Comparison of ENCODE assay signal across 8 mouse cellular contexts in genomic region chr13:54589996-54590951, GRCm38 (mm10). TPM values are rescaled to one million over a fixed set of nuclear protein-coding genes. Genes with fewer than 3 reads are reported as not detected.
DNase-seq lines count a peak whose midpoint lies in the region; ATAC-seq lines count a peak whose summit lies in the region.

TSS of gene Nop16 (minus strand) at chr13:54590090.
TSS of gene Higd2a (plus strand) at chr13:54590207.

- H3K9me3 ChIP-seq in hindbrain, embryonic 14.5 days (ENCODE audit: control insufficient read depth, low read length): no peaks in the 10 kb centered on the region

- peak within 1 kb of the TSS; percentile 80 for H3K9ac ChIP-seq in hindbrain, embryonic 14.5 days

- peak; percentile 99 for DNase-seq in R1 (ENCODE audit: low read depth, low spot score)
- peak; percentile 96 for DNase-seq in cerebellum, postnatal 25 days
- peak; percentile 91 to 96 for DNase-seq in frontal cortex, postnatal 25 days (ENCODE audit: low spot score in 2 of 2)
- DNase-seq in hindbrain, embryonic 14.5 days (ENCODE audit: low spot score): peak; percentile 98
- DNase-seq in layer of hippocampus, postnatal 36 days: peak; percentile 95 to 96
- DNase-seq in lung, postnatal 36 days: peak; percentile 100
- peak; percentile 99 for DNase-seq in retina, postnatal 1 day
- DNase-seq in urinary bladder, adult 18-20 months (ENCODE audit: low spot score in 2 of 2): peak; percentile 95

- peak within 1 kb of the TSS; percentile 70 for H3K4me2 ChIP-seq in hindbrain, embryonic 14.5 days (replicated peaks)

- H3K36me3 ChIP-seq in hindbrain, embryonic 14.5 days (replicated peaks; ENCODE audit: control insufficient read depth, insufficient read depth): peaks cover 48% of the 10 kb centered on the region

- H3K4me1 ChIP-seq in hindbrain, embryonic 14.5 days (replicated peaks; ENCODE audit: control insufficient read depth, insufficient read depth, low read length): peaks cover 23% of the 10 kb centered on the region

- H3K4me3 ChIP-seq in hindbrain, embryonic 14.5 days (replicated peaks; ENCODE audit: low read length): peak within 1 kb of the TSS; percentile 64

- H3K27ac ChIP-seq in hindbrain, embryonic 14.5 days: peak within 1 kb of the TSS; percentile 92

- H3K27me3 ChIP-seq in hindbrain, embryonic 14.5 days (ENCODE audit: control insufficient read depth, insufficient read depth, low read length): no peaks in the 10 kb centered on the region

- WGBS in hindbrain, embryonic 14.5 days: under 1% methylated on average over 51 of the region's 51 CpGs

- peak; percentile 96 for ATAC-seq in hindbrain, embryonic 14.5 days (ENCODE audit: low FRiP score)

RNA-seq across cellular contexts. Expression of gene Nop16, which starts in this region (rescaled TPM):
- 42.1 and 46.7 TPM in 2 replicates for polyA plus RNA-seq in hindbrain, embryonic 14.5 days (2014; fragmentation: Nextera tagmentation; extraction: Ambion mirVana)
- 10 to 100 TPM; 25.6 to 28.0 TPM for total RNA-seq in layer of hippocampus, postnatal 36 days (2021)

RNA-seq across cellular contexts. Expression of gene Higd2a, which starts in this region (rescaled TPM):
- polyA plus RNA-seq in hindbrain, embryonic 14.5 days (2014; fragmentation: Nextera tagmentation; extraction: Ambion mirVana): 261 and 275 TPM in 2 replicates
- total RNA-seq in layer of hippocampus, postnatal 36 days (2021): 100 to 1,000 TPM; 169 to 175 TPM

Comparison
In these comparisons a context has a peak if more than half of its experiments do, and no peak if none do; other contexts are left out.
1. Peak in every context shown above with its lines: DNase-seq, ATAC-seq, H3K4me3 ChIP-seq and H3K27ac ChIP-seq.